Mouse (Mus musculus): Measurements from ENCODE around the gene Tmem164. TPM values are rescaled to one million over a fixed set of nuclear protein-coding genes. Genes with fewer than 3 reads are reported as not detected.

The Tmem164 gene
- polyA plus RNA-seq, 1 experiment from 2014 or later, result 14.3 TPM

DNA sequence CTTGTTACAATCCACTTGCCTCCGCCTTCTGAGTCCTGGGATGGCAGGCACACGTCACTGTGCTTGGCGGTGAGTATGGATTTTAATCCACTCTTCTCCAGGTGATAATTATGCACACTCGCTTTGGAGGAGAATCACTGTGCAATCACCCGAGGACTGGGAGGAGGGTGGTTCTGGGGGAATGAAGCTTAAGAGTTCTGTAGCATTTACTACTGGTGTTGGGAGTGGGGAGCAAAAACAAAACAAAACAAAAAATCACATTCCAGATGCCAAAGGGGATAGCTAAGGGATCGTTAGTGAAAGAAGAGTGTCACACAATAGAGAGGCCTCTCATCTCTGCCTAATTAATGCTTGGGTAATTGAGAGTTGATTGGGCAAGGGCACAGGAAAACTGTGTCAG lies 46.6 kb downstream of the Tmem164 start:
- 81% methylated on average over 6 of the region's 6 CpGs for WGBS
- Histone ChIP-seq H3K4me1 (replicated peaks; ENCODE audit: control insufficient read depth, insufficient read depth, low read length) (no peaks in the 10 kb centered on the region), H3K36me3 (ENCODE audit: control insufficient read depth, insufficient read depth) (no peaks in the 10 kb centered on the region)

DNA sequence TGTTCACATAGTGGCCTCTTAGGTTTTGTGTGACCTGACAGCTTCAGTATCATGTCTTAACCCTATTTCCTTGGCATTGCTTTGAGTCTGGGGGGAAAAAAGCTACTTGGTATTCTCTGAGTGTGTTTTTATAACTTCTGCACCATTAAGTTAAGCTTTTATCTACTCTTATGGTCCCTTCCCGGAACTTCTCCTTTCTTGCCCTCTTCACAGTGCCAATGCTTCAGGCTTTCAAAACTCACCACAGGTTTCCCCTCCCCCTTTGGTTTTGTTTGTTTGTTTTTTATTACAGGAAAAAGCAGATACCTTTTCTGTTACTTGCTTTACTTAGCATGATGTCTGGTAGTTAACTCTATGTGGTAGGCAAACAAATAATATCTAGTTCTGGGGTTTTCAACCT lies 47.8 kb downstream of the Tmem164 start:
- 54% methylated on average over 1 of the region's 1 CpGs for WGBS
- H3K9me3 ChIP-seq (ENCODE audit: control insufficient read depth), result no peaks in the 10 kb centered on the region
- no peak overlapping the region for H3K9ac ChIP-seq (ENCODE audit: low read depth, low read length)
- H3K4me2 ChIP-seq (replicated peaks; ENCODE audit: low read depth), result no peak overlapping the region
- H3K27ac ChIP-seq (ENCODE audit: low read depth, low read length), result no peak overlapping the region
- no peaks in the 10 kb centered on the region for H3K4me1 ChIP-seq (replicated peaks; ENCODE audit: control insufficient read depth, insufficient read depth, low read length)
- H3K27me3 ChIP-seq (replicated peaks; ENCODE audit: control insufficient read depth, insufficient read depth, low read length), result no peaks in the 10 kb centered on the region
- TF ChIP-seq CTCF (IDR thresholded peaks at IDR 0.05; ENCODE audit: low read depth), result no peak
- ATAC-seq, result no peak
- no peak overlapping the region for H3K4me3 ChIP-seq (ENCODE audit: low read depth, low read length)
- no peaks in the 10 kb centered on the region for H3K36me3 ChIP-seq (ENCODE audit: control insufficient read depth, insufficient read depth)

More for the DNA sequence above, 46.6 kb downstream of the Tmem164 start:
- Histone ChIP-seq H3K4me2 (replicated peaks; ENCODE audit: low read depth) (no peak overlapping the region), H3K4me3 (ENCODE audit: low read depth, low read length) (no peak overlapping the region), H3K27ac (ENCODE audit: low read depth, low read length) (no peak overlapping the region), H3K9ac (ENCODE audit: low read depth, low read length) (no peak overlapping the region), H3K9me3 (ENCODE audit: control insufficient read depth) (no peaks in the 10 kb centered on the region), H3K27me3 (replicated peaks; ENCODE audit: control insufficient read depth, insufficient read depth, low read length) (no peaks in the 10 kb centered on the region)
- no peak for ATAC-seq
- no peak for TF ChIP-seq CTCF (IDR thresholded peaks at IDR 0.05; ENCODE audit: low read depth)

DNA sequence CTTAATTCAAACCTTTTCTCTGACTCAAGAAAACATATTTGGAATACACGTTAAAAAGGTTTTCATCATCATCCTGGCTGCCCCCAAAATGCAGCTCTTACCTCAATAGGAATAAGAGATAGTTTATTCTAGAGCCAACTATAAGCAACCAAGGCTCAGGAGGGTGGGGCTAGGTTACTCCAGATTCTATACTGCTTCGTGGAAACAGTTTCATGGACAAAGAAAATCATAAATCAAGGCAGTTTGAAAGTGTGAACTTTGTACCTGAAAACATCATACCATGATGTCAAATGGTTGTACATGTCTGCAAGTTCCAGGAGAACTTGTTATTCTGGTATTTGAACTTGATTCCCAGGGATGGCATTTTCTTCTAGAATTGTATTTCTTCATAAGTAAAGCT lies 48.3 kb downstream of the Tmem164 start:
- Histone ChIP-seq H3K9ac (ENCODE audit: low read depth, low read length) (no peak overlapping the region), H3K36me3 (ENCODE audit: control insufficient read depth, insufficient read depth) (no peaks in the 10 kb centered on the region), H3K27me3 (replicated peaks; ENCODE audit: control insufficient read depth, insufficient read depth, low read length) (no peaks in the 10 kb centered on the region), H3K4me1 (replicated peaks; ENCODE audit: control insufficient read depth, insufficient read depth, low read length) (no peaks in the 10 kb centered on the region), H3K27ac (ENCODE audit: low read depth, low read length) (no peak overlapping the region; the same call in 1 of the 2 replicates), H3K4me2 (replicated peaks; ENCODE audit: low read depth) (no peak overlapping the region), H3K4me3 (ENCODE audit: low read depth, low read length) (no peak overlapping the region), H3K9me3 (ENCODE audit: control insufficient read depth) (no peaks in the 10 kb centered on the region)
- TF ChIP-seq CTCF (IDR thresholded peaks at IDR 0.05; ENCODE audit: low read depth), result no peak
- WGBS, result 41% methylated on average over 2 of the region's 2 CpGs
- ATAC-seq, result peak; percentile 68

DNA sequence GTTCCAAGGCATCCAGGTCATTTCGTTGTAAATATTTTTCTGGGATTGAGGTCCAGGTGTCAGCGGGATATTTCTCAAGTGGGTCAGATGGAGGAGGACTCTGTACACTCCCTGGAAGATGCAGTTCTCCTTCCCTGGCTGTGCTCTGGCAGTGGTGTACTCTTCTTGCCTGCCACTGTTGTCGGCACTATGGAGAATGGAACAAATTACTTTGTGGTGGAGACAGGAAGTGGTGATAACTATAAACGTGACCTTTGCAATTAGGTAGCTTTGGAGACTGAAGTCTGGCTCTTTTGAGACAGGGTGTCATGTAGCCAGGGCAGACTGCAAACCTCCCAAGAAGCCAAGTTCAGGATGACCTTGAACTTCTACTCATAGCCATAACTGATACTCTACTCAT lies 55.9 kb downstream of the Tmem164 start:
- ATAC-seq, result no peak
- H3K4me3 ChIP-seq (ENCODE audit: low read depth, low read length), result no peak overlapping the region
- H3K4me2 ChIP-seq (replicated peaks; ENCODE audit: low read depth), result no peak overlapping the region
- H3K9ac ChIP-seq (ENCODE audit: low read depth, low read length), result no peak overlapping the region
- H3K9me3 ChIP-seq (ENCODE audit: control insufficient read depth), result no peaks in the 10 kb centered on the region
- no peaks in the 10 kb centered on the region for H3K4me1 ChIP-seq (replicated peaks; ENCODE audit: control insufficient read depth, insufficient read depth, low read length)
- 61% methylated on average over 4 of the region's 4 CpGs for WGBS
- H3K27ac ChIP-seq (ENCODE audit: low read depth, low read length), result no peak overlapping the region
- no peaks in the 10 kb centered on the region for H3K27me3 ChIP-seq (replicated peaks; ENCODE audit: control insufficient read depth, insufficient read depth, low read length)
- TF ChIP-seq CTCF (IDR thresholded peaks at IDR 0.05; ENCODE audit: low read depth), result no peak
- no peaks in the 10 kb centered on the region for H3K36me3 ChIP-seq (ENCODE audit: control insufficient read depth, insufficient read depth)

DNA sequence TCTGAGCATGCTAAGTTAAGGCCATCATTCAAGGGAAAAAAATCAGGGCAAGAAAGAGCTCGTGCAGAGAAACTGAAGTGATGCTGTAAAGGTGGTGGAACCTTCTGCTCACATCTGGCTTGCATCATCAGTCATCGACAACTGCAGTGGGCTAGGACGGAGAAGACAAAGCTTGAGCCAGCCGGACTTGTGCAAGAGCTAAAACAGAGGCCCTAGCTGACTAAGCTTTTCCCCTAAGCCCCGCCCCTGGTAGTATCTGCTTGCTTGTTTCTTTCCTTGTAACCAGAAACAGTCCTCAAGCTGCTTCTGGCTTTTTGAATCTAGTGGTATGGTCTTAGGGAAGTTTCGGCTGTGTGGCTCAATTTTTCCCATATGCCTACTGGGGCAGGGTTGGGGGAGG lies 56.5 kb downstream of the Tmem164 start:
- Histone ChIP-seq H3K36me3 (ENCODE audit: control insufficient read depth, insufficient read depth) (no peaks in the 10 kb centered on the region), H3K4me2 (replicated peaks; ENCODE audit: low read depth) (no peak overlapping the region), H3K27ac (ENCODE audit: low read depth, low read length) (no peak overlapping the region), H3K9ac (ENCODE audit: low read depth, low read length) (no peak overlapping the region), H3K9me3 (ENCODE audit: control insufficient read depth) (no peaks in the 10 kb centered on the region), H3K4me3 (ENCODE audit: low read depth, low read length) (no peak overlapping the region), H3K27me3 (replicated peaks; ENCODE audit: control insufficient read depth, insufficient read depth, low read length) (no peaks in the 10 kb centered on the region), H3K4me1 (replicated peaks; ENCODE audit: control insufficient read depth, insufficient read depth, low read length) (no peaks in the 10 kb centered on the region)
- TF ChIP-seq CTCF (IDR thresholded peaks at IDR 0.05; ENCODE audit: low read depth), result no peak
- ATAC-seq, result peak; percentile 41; the same call in 1 of the 2 replicates
- 63% methylated on average over 6 of the region's 6 CpGs for WGBS

DNA sequence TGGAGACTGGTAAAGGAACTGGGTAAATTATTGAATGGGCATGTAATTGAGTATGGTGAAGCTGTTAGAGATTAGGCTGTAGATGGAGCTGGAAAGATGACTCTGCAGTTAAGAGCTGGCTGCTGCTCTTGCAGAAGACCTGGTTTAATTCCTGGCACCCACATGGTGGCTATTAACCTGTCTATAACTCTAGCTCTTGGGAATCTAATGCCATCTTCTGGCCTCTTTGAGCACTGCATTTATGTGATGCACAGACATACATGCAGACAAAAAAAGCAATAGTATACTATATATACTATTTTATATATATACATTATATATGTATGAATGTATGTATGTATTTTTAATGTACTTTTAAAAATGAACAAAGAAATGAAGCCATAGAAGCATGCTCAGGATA lies 66.2 kb downstream of the Tmem164 start:
- no peaks in the 10 kb centered on the region for H3K27me3 ChIP-seq (replicated peaks; ENCODE audit: control insufficient read depth, insufficient read depth, low read length)
- peak; percentile 33 for TF ChIP-seq CTCF (IDR thresholded peaks at IDR 0.05; ENCODE audit: low read depth)
- H3K27ac ChIP-seq (ENCODE audit: low read depth, low read length), result no peak overlapping the region
- ATAC-seq, result no peak
- H3K4me1 ChIP-seq (replicated peaks; ENCODE audit: control insufficient read depth, insufficient read depth, low read length), result no peaks in the 10 kb centered on the region
- H3K4me3 ChIP-seq (ENCODE audit: low read depth, low read length), result no peak overlapping the region
- no peaks in the 10 kb centered on the region for H3K36me3 ChIP-seq (ENCODE audit: control insufficient read depth, insufficient read depth)
- H3K9me3 ChIP-seq (ENCODE audit: control insufficient read depth), result no peaks in the 10 kb centered on the region
- no peak overlapping the region for H3K9ac ChIP-seq (ENCODE audit: low read depth, low read length)
- no peak overlapping the region for H3K4me2 ChIP-seq (replicated peaks; ENCODE audit: low read depth)

DNA sequence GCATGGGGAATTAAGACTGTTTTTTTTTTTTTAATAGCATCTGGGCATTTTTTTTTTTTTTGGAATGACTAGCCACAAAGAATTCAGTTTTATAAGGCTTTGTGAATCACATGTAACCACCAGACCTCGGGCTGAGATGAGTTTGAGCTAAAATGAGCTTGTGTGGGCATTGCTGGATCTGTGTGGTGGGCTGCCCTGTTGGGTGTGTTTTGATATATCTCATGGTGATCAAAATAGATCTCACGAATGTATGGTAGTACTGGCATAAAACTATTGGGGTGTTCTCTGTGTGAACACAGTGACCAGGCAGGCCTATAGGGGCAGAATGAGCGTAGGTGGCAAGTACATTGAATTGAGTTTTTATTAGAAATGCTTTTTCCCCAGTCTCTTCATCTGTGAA lies 67.4 kb downstream of the Tmem164 start:
- no peak for TF ChIP-seq CTCF (IDR thresholded peaks at IDR 0.05; ENCODE audit: low read depth)
- 75% methylated on average over 3 of the region's 3 CpGs for WGBS
- no peak for ATAC-seq
- H3K9me3 ChIP-seq (ENCODE audit: control insufficient read depth), result no peaks in the 10 kb centered on the region
- no peaks in the 10 kb centered on the region for H3K36me3 ChIP-seq (ENCODE audit: control insufficient read depth, insufficient read depth)
- no peak overlapping the region for H3K4me2 ChIP-seq (replicated peaks; ENCODE audit: low read depth)
- H3K27me3 ChIP-seq (replicated peaks; ENCODE audit: control insufficient read depth, insufficient read depth, low read length), result no peaks in the 10 kb centered on the region
- H3K9ac ChIP-seq (ENCODE audit: low read depth, low read length), result no peak overlapping the region
- no peak overlapping the region for H3K27ac ChIP-seq (ENCODE audit: low read depth, low read length)
- H3K4me1 ChIP-seq (replicated peaks; ENCODE audit: control insufficient read depth, insufficient read depth, low read length), result no peaks in the 10 kb centered on the region
- H3K4me3 ChIP-seq (ENCODE audit: low read depth, low read length), result no peak overlapping the region

Measured in intestine, postnatal 0 days (tissue).